Mouse (Mus musculus) small intestine, adult 2 months (tissue): Measurements from ENCODE around the gene Gm17409.
A peak's percentile ranks its signal among the peaks of the same experiment; 100 is the strongest.

Experiments
- CTCF ChIP-seq: fragments of 200-500 bp; IDR thresholded peaks from 2 replicates; pipeline ENCODE4 v1.5.1; 2012; ENCODE audit warnings: low read depth, mild to moderate bottlenecking, control low read depth, inconsistent platforms, low read length, moderate library complexity, mixed read lengths; ENCODE audit not compliant: insufficient replicate concordance, insufficient read length; ENCODE audit errors: extremely low read depth
- POLR2A ChIP-seq: fragments of 200-500 bp; IDR thresholded peaks from 2 replicates; pipeline ENCODE4 v1.6.1; 2012; ENCODE audit warnings: low read depth, mild to moderate bottlenecking, control low read depth, inconsistent platforms, low read length, moderate library complexity

- TF ChIP-seq CTCF (peak; percentile 78; the same call in 1 of the 2 replicates), POLR2A (no peak)
Measured at GRCm38 (mm10) chr2:58458820-58459371, 11.0 kb upstream of the Gm17409 start.
